Mouse (Mus musculus) heart, adult 2 months (tissue): ENCODE data around the gene Pde4d.

Source experiments
- CTCF ChIP-seq: fragments of 200-600 bp; IDR thresholded peaks from 2 replicates; pipeline ENCODE4 v1.8.1; 2022; ENCODE audit warnings: antibody characterized with exemption, mild to moderate bottlenecking, moderate library complexity
- POLR2A ChIP-seq: fragments of 200-500 bp; IDR thresholded peaks from 2 replicates; pipeline ENCODE4 v1.6.1; 2011; ENCODE audit warnings: mild to moderate bottlenecking, low read depth, low read length, control low read depth; ENCODE audit not compliant: insufficient read depth

- TF ChIP-seq CTCF (no peak), POLR2A (no peak)
These were observed 18.0 kb upstream of the Pde4d start for GRCm38 (mm10) chr13:108431776-108432175.
